Mouse (Mus musculus) olfactory bulb, adult 2 months (tissue): Measurements from ENCODE around the gene Mrps34.

Source experiments
- CTCF ChIP-seq: fragments of 200-500 bp; IDR thresholded peaks from 2 replicates; pipeline ENCODE4 v1.5.1; 2012; ENCODE audit warnings: low read depth, mild to moderate bottlenecking, low read length, moderate library complexity; ENCODE audit not compliant: insufficient read depth
- POLR2A ChIP-seq: fragments of 200-500 bp; IDR thresholded peaks from 2 replicates; pipeline ENCODE4 v1.6.1; 2012; ENCODE audit warnings: mild to moderate bottlenecking, low read depth, low read length, moderate library complexity; ENCODE audit not compliant: insufficient read depth

DNA sequence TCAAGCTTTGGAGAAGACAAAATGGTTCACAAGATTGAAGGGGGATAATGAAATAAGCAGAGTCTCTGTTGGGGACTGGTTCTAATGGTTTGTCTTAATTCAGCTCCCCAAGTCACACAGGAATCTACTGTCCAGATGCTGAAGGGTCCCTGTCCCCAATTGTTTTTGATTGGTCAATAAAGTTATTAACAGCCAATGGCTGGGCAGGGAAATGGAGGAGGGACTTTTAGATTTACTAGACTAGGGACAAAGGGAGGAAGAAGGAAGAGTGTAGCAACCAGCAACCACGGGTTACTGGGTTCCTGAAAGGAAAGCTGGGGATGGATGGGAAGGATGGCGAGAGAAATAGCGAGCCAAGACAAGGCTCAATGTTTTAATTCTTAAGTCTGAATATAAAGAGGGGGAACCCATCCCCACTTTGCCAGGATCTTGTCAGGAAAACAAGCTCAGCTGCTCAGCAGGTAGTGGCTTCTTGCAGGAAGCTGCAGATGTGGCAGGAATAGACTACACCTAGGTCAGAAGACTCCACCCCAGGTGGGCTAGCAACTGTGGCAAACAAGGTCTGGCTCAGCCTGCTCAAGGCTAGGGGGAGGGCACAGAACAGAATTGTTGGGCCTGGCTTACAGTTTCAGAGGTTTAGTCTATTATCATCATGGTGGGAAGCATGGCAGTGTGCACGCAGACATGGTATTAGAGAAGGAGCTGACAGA is 21.1 kb upstream of the Mrps34 start:
- TF ChIP-seq POLR2A, result no peak
- no peak for TF ChIP-seq CTCF
